Comparison of ENCODE assay signal across 19 mouse cellular contexts in genomic region chr9:63691960-63692359, GRCm38 (mm10).
"Had no signal": no experiment of that assay in that cellular context is flagged by ENCODE, and none has a peak within 500 bp of the region (broad histone marks: within the 10 kb centered on the region; RNA-seq: fewer than 3 reads in every experiment).

No protein-coding gene starts in this region.

- H3K9ac ChIP-seq: limb, embryonic 12.5 days; liver, embryonic 13.5 days; lung, embryonic 14.5 days; midbrain, embryonic 13.5 days; neural tube, embryonic 13.5 days had no signal

- H3K27ac ChIP-seq: kidney, postnatal 0 days; left cerebral cortex, adult 2 months; limb, embryonic 12.5 days; liver, embryonic 13.5 days; macrophage; midbrain, embryonic 13.5 days; neural tube, embryonic 13.5 days had no signal

- ATAC-seq: lung, postnatal 0 days; midbrain, embryonic 13.5 days; midbrain, embryonic 16.5 days had no signal

- H3K36me3 ChIP-seq: midbrain, embryonic 13.5 days; neural tube, embryonic 13.5 days had no signal

- DNase-seq: kidney, adult 18-20 months; kidney, adult 9 months; kidney, postnatal 36 days; layer of hippocampus, postnatal 36 days; liver; liver, embryonic 13.5 days; lung, embryonic 14.5 days; retina, postnatal 1 day; thymus, adult 18-20 months; thymus, postnatal 36 days had no signal

- H3K9me3 ChIP-seq: limb, embryonic 12.5 days; liver, embryonic 13.5 days; neural tube, embryonic 13.5 days had no signal

- H3K4me3 ChIP-seq: left cerebral cortex, adult 2 months; limb, embryonic 12.5 days; liver, embryonic 13.5 days; midbrain, embryonic 13.5 days; myocyte; neural tube, embryonic 13.5 days had no signal

- H3K4me2 ChIP-seq: limb, embryonic 12.5 days; liver, embryonic 13.5 days; lung, embryonic 14.5 days; midbrain, embryonic 13.5 days; neural tube, embryonic 13.5 days had no signal

- H3K27me3 ChIP-seq: limb, embryonic 12.5 days; liver, embryonic 13.5 days; midbrain, embryonic 13.5 days; neural tube, embryonic 13.5 days had no signal
